Mouse (Mus musculus) lung, postnatal 0 days (tissue): ENCODE measurements around the gene Lrrc7.

Experiments
- CTCF ChIP-seq: IDR thresholded peaks from 2 replicates; pipeline ENCODE4 v1.5.1; 2016; ENCODE audit warnings: antibody characterized with exemption, mild to moderate bottlenecking
- EP300 ChIP-seq: IDR thresholded peaks from 2 replicates; pipeline ENCODE4 v1.6.1; 2016; ENCODE audit warnings: antibody characterized with exemption, mild to moderate bottlenecking, control low read depth

DNA sequence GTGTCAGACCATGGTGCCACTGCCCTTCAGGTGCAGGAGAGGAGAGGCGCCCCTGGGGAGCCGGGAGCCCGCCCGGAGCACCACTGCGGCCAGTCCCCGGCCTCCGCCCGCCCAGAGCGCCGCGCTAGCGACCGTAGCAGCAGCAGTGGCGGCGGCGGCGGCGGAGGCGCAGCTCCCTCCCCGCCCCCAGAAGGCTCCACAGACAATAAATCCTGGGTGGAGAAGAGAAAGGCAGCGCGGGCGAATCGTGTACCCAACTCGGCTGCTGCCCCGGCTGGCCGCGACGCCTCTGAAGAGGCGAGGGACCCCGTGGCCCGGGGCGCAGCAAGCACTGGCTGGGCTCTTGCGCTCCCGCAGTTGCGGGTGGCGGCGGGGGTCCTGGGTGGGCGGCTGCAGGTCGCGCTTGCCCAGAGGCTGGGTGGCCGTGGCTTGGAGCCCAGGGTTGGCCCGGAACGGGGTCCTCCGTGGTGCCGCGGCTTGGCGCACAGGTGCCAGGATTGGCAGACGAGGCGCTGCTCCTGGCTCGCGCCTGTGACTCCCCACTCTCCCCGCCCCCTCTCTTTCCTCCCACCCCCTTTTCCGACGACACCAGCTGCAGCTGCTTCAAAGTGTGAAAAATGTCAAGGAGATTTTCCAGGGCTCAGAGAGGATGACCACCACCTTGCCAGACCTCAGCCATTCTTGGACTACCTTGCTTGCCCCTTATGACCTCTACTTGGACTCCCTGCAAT, 600 bp downstream of the Lrrc7 start:
- TF ChIP-seq CTCF = no peak
- TF ChIP-seq EP300 = no peak
